Mouse (Mus musculus): ENCODE measurements around the gene Esrp2.

- TF ChIP-seq CTCF (conservative IDR thresholded peaks at IDR 0.05 in 1 of 2, IDR thresholded peaks at IDR 0.05 in 1 of 2; ENCODE audit: low read depth in 2 of 2, low read length in 2 of 2) (no peak), POLR2A (IDR thresholded peaks at IDR 0.05; ENCODE audit: low read depth, low read length) (no peak), UBTF (IDR thresholded peaks at IDR 0.05; ENCODE audit: low read depth, low read length) (no peak), TCF12 (IDR thresholded peaks at IDR 0.05; ENCODE audit: low read depth, low read length) (no peak), TBP (conservative IDR thresholded peaks at IDR 0.05; ENCODE audit: low read depth, low read length) (no peak), MAZ (IDR thresholded peaks at IDR 0.05; ENCODE audit: low read depth, low read length) (no peak), KAT2A (IDR thresholded peaks at IDR 0.05; ENCODE audit: insufficient replicate concordance, low read length) (no peak), NRF1 (IDR thresholded peaks at IDR 0.05; ENCODE audit: low read depth, low read length) (no peak)
Measured at GRCm38 (mm10) chr8:106108080-106108479, 28.7 kb downstream of the Esrp2 start.

Data from CH12.LX (cell line).